Mouse (Mus musculus) splenic B cell, adult 2 months (primary cell): Measurements from ENCODE around the gene Tpst1.
A peak's percentile ranks its signal among the peaks of the same experiment; 100 is the strongest.

Source experiments
- DNase-seq: peaks from one replicate; pipeline ENCODE4 v3.0.0-alpha.2; 2011; ENCODE audit warnings: low read depth, low spot score
- H3K27me3 ChIP-seq: 2 replicates; pipeline ENCODE4 v1.6.1; 2012; ENCODE audit warnings: mild to moderate bottlenecking, low read length, moderate library complexity, mixed read lengths; ENCODE audit not compliant: control insufficient read depth, poor library complexity, insufficient read depth, severe bottlenecking
- H3K36me3 ChIP-seq: 2 replicates; pipeline ENCODE4 v1.6.1; 2012; ENCODE audit warnings: mild to moderate bottlenecking, low read length, moderate library complexity, mixed read lengths; ENCODE audit not compliant: control insufficient read depth, poor library complexity, insufficient read depth, severe bottlenecking

The Tpst1 gene

GRCm38 (mm10) chr5:130096754-130097153 lies 23.6 kb downstream of the Tpst1 start:
- no peaks in the 10 kb centered on the region for H3K27me3 ChIP-seq
- DNase-seq: no peak
- H3K36me3 ChIP-seq: no peaks in the 10 kb centered on the region

- DNase-seq: no peak
- Histone ChIP-seq H3K36me3 (no peaks in the 10 kb centered on the region), H3K27me3 (no peaks in the 10 kb centered on the region)
Observed at GRCm38 (mm10) chr5:130097837-130098236, 24.7 kb downstream of the Tpst1 start.

GRCm38 (mm10) chr5:130101724-130102123 lies 28.6 kb downstream of the Tpst1 start:
- no peak for DNase-seq
- 0 out of 2 replicates have a peak, but pooled peaks cover 3% of the 10 kb centered on the region for H3K36me3 ChIP-seq
- H3K27me3 ChIP-seq: no peaks in the 10 kb centered on the region

GRCm38 (mm10) chr5:130109348-130109747 lies 36.2 kb downstream of the Tpst1 start:
- Histone ChIP-seq H3K36me3 (0 out of 2 replicates have a peak, but pooled peaks cover 3% of the 10 kb centered on the region), H3K27me3 (no peaks in the 10 kb centered on the region)
- DNase-seq: no peak

GRCm38 (mm10) chr5:130110632-130111464 lies 37.7 kb downstream of the Tpst1 start:
- Histone ChIP-seq H3K27me3 (no peaks in the 10 kb centered on the region), H3K36me3 (0 out of 2 replicates have a peak, but pooled peaks cover 3% of the 10 kb centered on the region)
- DNase-seq: no peak

- no peaks in the 10 kb centered on the region for H3K27me3 ChIP-seq
- peaks cover 2% of the 10 kb centered on the region; the same call in 1 of the 2 replicates for H3K36me3 ChIP-seq
- no peak for DNase-seq
Observed at GRCm38 (mm10) chr5:130112653-130113052, 39.5 kb downstream of the Tpst1 start.

GRCm38 (mm10) chr5:130116116-130116515 lies 43.0 kb downstream of the Tpst1 start:
- Histone ChIP-seq H3K27me3 (no peaks in the 10 kb centered on the region), H3K36me3 (no peaks in the 10 kb centered on the region; the same call in 1 of the 2 replicates)
- no peak for DNase-seq

GRCm38 (mm10) chr5:130116857-130117256 lies 43.7 kb downstream of the Tpst1 start:
- H3K27me3 ChIP-seq: no peaks in the 10 kb centered on the region
- no peaks in the 10 kb centered on the region; the same call in 1 of the 2 replicates for H3K36me3 ChIP-seq
- no peak for DNase-seq

GRCm38 (mm10) chr5:130117932-130118331 lies 44.8 kb downstream of the Tpst1 start:
- H3K36me3 ChIP-seq: no peaks in the 10 kb centered on the region; the same call in 1 of the 2 replicates
- no peak for DNase-seq
- no peaks in the 10 kb centered on the region for H3K27me3 ChIP-seq

- no peak for DNase-seq
- H3K36me3 ChIP-seq: peaks cover 4% of the 10 kb centered on the region; the same call in 1 of the 2 replicates
- no peaks in the 10 kb centered on the region; the same call in 1 of the 2 replicates for H3K27me3 ChIP-seq
Observed at GRCm38 (mm10) chr5:130119236-130119635, 46.1 kb downstream of the Tpst1 start.

- Histone ChIP-seq H3K36me3 (peaks cover 4% of the 10 kb centered on the region; the same call in 1 of the 2 replicates), H3K27me3 (no peaks in the 10 kb centered on the region; the same call in 1 of the 2 replicates)
Observed at GRCm38 (mm10) chr5:130120070-130120736, 47.1 kb downstream of the Tpst1 start.

GRCm38 (mm10) chr5:130120904-130121303 lies 47.8 kb downstream of the Tpst1 start:
- no peak for DNase-seq
- H3K36me3 ChIP-seq: peaks cover 4% of the 10 kb centered on the region; the same call in 1 of the 2 replicates
- H3K27me3 ChIP-seq: no peaks in the 10 kb centered on the region; the same call in 1 of the 2 replicates

More at GRCm38 (mm10) chr5:130120070-130120736, 47.1 kb downstream of the Tpst1 start:
- DNase-seq: no peak

GRCm38 (mm10) chr5:130122355-130122754 lies 49.2 kb downstream of the Tpst1 start:
- peak; percentile 28 for DNase-seq

GRCm38 (mm10) chr5:130124271-130124670 lies 51.1 kb downstream of the Tpst1 start:
- H3K36me3 ChIP-seq: peaks cover 4% of the 10 kb centered on the region; the same call in 1 of the 2 replicates
- no peak for DNase-seq
- no peaks in the 10 kb centered on the region; the same call in 1 of the 2 replicates for H3K27me3 ChIP-seq

More at GRCm38 (mm10) chr5:130122355-130122754, 49.2 kb downstream of the Tpst1 start:
- Histone ChIP-seq H3K36me3 (peaks cover 4% of the 10 kb centered on the region; the same call in 1 of the 2 replicates), H3K27me3 (no peaks in the 10 kb centered on the region; the same call in 1 of the 2 replicates)
